Mouse (Mus musculus) MEL (cell line): ENCODE data around the gene Hist2h3c1.
A peak's percentile ranks its signal among the peaks of the same experiment; 100 is the strongest.

Experiments used
- CHD1 ChIP-seq: IDR thresholded peaks from 2 replicates; pipeline ENCODE4 v1.6.1; 2012; ENCODE audit warnings: low read depth, mild to moderate bottlenecking, inconsistent platforms, low read length, improper control_type of control experiment
- CTCF ChIP-seq, 3 experiments: IDR thresholded peaks in 2 of 3; conservative IDR thresholded peaks in 1 of 3; 2 replicates each; pipeline ENCODE4 v1.5.1; 2011 to 2012; ENCODE audit warnings: low read length in 3 of 3, low read depth in 2 of 3, mild to moderate bottlenecking in 2 of 3, improper control_type of control experiment in 1 of 3, inconsistent platforms in 1 of 3, mixed read lengths in 1 of 3, moderate library complexity in 1 of 3; ENCODE audit not compliant: control insufficient read depth in 1 of 3, insufficient read depth in 1 of 3, poor library complexity in 1 of 3, severe bottlenecking in 1 of 3
- GATA1 ChIP-seq: IDR thresholded peaks from 2 replicates; pipeline ENCODE4 v1.6.1; 2011; ENCODE audit warnings: low read depth, low read length, improper control_type of control experiment
- HCFC1 ChIP-seq: IDR thresholded peaks from 2 replicates; pipeline ENCODE4 v1.6.1; 2012; ENCODE audit warnings: low read depth, mild to moderate bottlenecking, inconsistent platforms, low read length, improper control_type of control experiment, moderate library complexity
- MAFK ChIP-seq: IDR thresholded peaks from 2 replicates; pipeline ENCODE4 v1.6.1; 2011; ENCODE audit warnings: low read depth, mild to moderate bottlenecking, low read length, improper control_type of control experiment, borderline replicate concordance
- MAX ChIP-seq: IDR thresholded peaks from 2 replicates; pipeline ENCODE4 v1.6.1; 2011; ENCODE audit warnings: low read length, improper control_type of control experiment
- MXI1 ChIP-seq: IDR thresholded peaks from 2 replicates; pipeline ENCODE4 v1.6.1; 2011; ENCODE audit warnings: mild to moderate bottlenecking, low read depth, low read length, improper control_type of control experiment
- NELFE ChIP-seq: IDR thresholded peaks from 2 replicates; pipeline ENCODE4 v1.6.1; 2011; ENCODE audit warnings: low read depth, low read length, improper control_type of control experiment
- POLR2A ChIP-seq, 2 experiments: IDR thresholded peaks; 2 replicates each; pipeline ENCODE4 v1.6.1; 2011 to 2012; ENCODE audit warnings: low read length in 2 of 2, mild to moderate bottlenecking in 2 of 2, control low read depth in 1 of 2, improper control_type of control experiment in 1 of 2, low read depth in 1 of 2, moderate library complexity in 1 of 2; ENCODE audit not compliant: control insufficient read depth in 1 of 2, insufficient read depth in 1 of 2, poor library complexity in 1 of 2
- SIN3A ChIP-seq: IDR thresholded peaks from 2 replicates; pipeline ENCODE4 v1.6.1; 2012; ENCODE audit warnings: low read length, improper control_type of control experiment, inconsistent platforms
- USF1 ChIP-seq: IDR thresholded peaks from 2 replicates; pipeline ENCODE4 v1.6.1; 2014; ENCODE audit warnings: low read depth, mild to moderate bottlenecking, inconsistent platforms, low read length, improper control_type of control experiment, moderate library complexity
- ZC3H11A ChIP-seq: IDR thresholded peaks from 2 replicates; pipeline ENCODE4 v1.6.1; 2012; ENCODE audit warnings: low read depth, mild to moderate bottlenecking, inconsistent platforms, low read length, improper control_type of control experiment
- ZKSCAN1 ChIP-seq: IDR thresholded peaks from 2 replicates; pipeline ENCODE4 v1.6.1; 2012; ENCODE audit warnings: low read depth, mild to moderate bottlenecking, inconsistent platforms, low read length, improper control_type of control experiment, moderate library complexity

DNA sequence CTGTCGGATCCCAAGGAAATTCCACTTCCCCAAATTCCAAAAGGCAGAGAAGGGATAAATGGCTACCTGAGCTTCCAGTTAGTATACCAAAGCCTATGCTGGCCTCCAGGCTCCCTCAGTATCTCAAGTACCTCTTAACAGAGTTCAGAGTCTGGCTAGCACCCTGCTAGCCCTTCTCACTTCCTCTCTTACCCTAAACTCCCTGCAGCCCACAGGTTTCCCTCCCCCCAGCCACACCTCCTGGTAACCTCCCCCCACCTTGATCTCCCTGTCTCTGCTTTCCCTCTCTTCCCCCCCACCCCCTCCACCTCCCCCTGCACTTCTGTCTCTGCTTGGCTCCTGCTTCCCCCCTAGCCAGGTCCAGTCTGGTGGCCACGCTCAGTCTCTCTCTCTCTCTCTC, 46.8 kb upstream of the Hist2h3c1 start:
- no peak for TF ChIP-seq CHD1
- TF ChIP-seq CTCF (IDR thresholded peaks at IDR 0.05 in 2 of 3, conservative IDR thresholded peaks at IDR 0.05 in 1 of 3; ENCODE audit: control insufficient read depth in 1 of 3, insufficient read depth in 1 of 3, low read depth in 2 of 3, low read length in 3 of 3, poor library complexity in 1 of 3, severe bottlenecking in 1 of 3), result no peak
- TF ChIP-seq MAFK, result no peak
- TF ChIP-seq ZC3H11A, result no peak
- TF ChIP-seq USF1, result no peak
- TF ChIP-seq GATA1, result 0 out of 2 replicates have a peak, but pooled peaks have one; percentile 22
- no peak for TF ChIP-seq SIN3A
- TF ChIP-seq HCFC1, result no peak
- TF ChIP-seq MXI1, result no peak
- TF ChIP-seq ZKSCAN1, result no peak
- TF ChIP-seq NELFE, result peak; percentile 30; the same call in 1 of the 2 replicates
- TF ChIP-seq MAX, result no peak
- TF ChIP-seq POLR2A (IDR thresholded peaks at IDR 0.05; ENCODE audit: control insufficient read depth in 1 of 2, insufficient read depth in 1 of 2, low read depth in 1 of 2, low read length in 2 of 2, poor library complexity in 1 of 2), result no peak
